Mouse (Mus musculus) cerebellum, postnatal 10 days (tissue): ENCODE measurements at regions not wholly inside any gene's neighbourhood (a gene's known extent, or its start where the extent isn't known, plus 50 kb on each side); places are given as distances from the start of the nearest gene placed in this dataset.

Experiments
- DNase-seq, 2 experiments: peaks; one replicate each; pipeline ENCODE4 v3.0.0; 2021; ENCODE audit warnings: mixed read lengths in 2 of 2

DNA sequence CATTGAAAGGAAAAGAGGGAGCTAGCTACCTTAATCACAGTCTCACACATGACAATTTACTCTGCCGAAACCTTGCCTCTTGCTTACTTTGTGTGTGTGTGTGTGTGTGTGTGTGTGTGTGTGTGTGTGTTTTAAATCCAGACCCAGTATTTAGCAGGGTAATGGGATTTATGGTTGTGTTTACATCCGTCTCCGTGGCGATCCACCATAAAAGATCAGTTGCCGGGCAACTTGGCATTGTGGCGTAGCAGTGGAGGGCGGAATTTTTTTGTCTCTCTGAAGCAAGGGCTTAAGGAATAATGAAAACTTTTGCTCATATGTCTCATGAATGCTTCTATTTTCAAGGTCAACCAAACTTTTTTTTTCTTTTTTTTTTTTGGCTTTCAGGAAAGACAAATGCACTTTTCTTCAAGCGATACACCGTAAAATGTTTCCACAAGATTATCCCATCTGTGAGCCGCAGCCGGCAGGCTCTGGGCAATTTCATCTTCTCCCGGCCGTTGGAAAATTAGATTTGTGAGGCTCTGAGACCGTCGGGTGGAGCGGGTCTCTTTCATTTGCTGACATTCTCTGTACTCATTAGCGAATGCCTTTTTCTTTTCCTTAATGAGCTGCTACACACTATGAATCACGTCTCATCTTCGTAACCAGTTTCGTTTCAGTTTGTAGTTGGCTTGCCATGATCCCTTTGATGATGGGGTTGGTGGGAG lies 53.9 kb upstream of the Ptch1 start:
- peak; percentile 33 to 35 for DNase-seq

DNA sequence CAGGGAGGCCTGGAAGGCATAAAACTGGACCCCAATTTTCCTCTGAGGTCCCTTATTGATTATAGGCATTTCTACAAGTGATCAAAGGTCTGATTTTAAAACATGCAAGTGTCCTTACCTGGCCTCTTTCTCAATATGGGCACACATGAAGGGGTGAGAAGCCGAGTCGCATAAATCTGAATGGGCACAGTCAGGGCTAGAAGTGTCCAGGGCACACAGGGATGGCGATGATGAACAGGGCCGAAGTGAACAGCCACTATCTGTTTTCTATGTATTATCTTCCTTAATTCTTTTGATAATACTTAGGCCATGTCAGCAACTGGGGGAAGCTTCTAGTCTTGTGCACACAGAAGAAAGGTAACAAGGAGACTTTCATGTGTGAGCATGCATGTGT lies 54.5 kb upstream of the Ptch1 start:
- DNase-seq, result peak in 1 of 2 experiments; percentile 5

DNA sequence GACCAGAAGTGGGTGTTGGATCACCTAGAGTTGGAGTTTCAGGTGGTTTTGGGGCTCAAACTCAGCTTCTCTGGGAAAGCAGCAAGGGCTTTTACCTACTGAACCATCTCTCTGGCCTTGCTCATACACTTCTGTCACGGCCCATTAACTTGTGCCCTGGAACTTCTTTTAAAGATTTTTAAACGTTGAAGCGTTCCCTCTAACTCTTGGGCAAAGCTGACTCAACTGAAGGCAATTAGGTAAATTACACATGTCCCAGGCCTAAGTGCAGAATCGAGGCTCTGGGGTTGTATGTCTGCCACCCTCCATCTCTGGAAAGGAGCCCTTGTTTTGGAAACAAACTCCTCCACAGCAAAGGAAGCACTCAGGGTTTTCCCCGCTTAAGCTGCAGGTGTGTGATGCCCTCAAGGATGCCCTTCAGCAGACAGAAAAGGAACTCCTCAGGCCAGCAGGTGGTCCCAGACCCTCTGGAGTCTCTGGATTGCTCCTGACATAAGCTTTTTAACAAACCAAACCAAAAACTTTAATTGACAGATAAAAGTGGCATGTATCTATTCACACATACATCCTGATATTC lies 58.5 kb upstream of the Ptch1 start:
- DNase-seq, result no peak

DNA sequence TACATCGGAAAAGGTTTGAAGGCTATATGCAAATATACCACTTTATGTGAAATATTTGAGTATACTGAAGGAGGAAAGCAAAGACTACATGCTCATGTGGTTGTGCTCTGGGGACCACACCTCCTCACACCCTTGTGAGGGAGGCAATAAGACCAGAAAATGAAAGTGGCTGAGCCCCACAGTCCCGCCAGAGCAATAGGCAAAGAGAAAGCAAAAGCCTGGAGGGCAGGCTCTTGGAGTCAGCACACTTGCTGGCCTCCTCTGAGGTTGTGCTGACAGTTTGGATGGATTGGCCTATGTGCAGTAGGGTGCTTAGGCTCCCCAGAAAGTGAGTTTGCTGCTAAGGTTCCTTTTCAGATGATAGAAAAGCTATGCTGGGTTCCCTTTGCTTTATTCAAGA lies 60.9 kb upstream of the Ptch1 start:
- DNase-seq, result no peak

DNA sequence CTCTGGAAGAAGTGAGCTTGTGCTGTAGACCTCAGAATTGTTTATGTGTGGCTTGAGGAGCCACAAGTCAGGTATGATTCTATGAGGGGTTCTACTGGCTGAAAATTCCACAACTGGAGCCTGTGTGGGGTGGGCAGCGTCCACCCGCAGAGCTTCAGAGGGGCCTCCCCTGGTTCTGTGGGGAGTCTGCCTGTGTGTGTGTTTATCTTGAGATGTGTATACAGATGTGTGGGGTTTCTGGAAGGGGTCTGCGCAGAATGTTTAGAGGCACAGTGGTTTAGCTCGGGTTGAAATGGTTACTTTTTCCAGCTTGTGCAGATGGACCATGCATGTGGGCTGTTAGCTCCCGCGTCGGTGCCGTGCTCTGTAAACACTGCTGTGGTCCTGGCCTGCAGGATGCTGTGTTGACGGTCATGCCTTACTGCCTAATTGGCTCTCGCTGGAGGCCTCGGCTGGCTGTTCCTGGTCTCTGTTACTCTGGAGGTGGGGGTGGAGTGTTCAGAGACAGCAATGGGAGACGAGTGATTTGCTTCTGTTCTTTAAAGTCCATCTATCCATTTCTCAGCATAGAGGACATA lies 68.3 kb upstream of the Ptch1 start:
- peak; percentile 24 to 42 for DNase-seq

DNA sequence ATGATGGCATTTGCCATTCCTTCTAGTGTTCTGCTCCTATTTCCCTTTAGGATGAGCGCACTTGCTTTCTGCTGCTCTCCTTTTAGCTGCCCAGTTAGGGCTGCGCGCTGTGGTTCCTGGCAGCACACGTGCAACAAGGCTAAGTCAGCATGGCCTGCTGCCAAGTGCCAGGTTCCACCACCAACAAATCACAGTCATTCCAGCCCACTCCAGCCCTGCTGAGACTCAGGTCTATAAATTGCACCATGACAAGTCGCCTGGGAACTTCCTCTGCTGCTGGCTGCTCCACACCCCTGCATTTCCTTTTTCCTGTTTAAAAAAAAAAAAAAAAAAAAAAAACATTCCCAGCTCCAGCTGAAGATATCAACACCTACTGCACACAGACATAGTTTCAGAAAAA lies 69.2 kb upstream of the Ptch1 start:
- DNase-seq, result peak; percentile 85 to 91

DNA sequence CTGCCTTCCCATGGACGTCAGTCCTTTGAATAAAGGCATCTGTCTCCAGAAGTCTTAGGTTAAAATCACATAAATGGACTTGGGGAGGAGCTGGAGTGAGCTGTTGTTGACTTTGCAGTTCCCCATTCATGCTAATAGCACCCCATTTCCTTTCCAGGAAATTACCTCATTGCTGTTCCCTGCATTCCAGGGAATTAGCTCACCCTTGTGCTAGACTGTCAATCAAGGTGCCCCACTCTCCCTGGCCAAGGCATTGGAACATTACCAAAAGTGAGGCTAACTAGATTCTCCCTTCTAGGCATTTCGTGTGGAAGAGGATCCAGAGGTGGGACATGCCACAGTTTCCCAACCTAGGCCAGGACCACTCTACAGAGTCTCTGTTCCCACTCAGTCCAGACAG lies 70.0 kb upstream of the Ptch1 start:
- DNase-seq, result peak in 1 of 2 experiments; percentile 9

DNA sequence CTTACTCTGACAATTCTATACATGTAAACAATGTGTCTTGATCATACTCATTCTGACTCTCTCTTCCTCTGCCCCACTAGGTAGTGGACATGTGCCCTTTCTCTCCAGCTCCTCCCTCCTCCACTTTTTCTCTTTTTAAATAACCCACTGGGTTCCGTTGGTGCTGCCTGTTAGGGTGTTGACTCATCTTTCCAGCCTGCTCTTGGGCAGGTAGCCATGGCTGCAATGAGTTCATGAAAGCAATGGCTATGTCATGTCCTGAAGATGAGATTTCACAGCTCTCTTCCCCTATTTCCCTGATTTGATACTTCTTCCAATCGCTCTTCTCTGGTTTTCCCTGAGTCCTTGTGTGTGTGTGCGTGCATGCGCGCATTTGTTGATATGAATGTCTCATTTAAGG lies 70.9 kb upstream of the Ptch1 start:
- DNase-seq, result no peak

DNA sequence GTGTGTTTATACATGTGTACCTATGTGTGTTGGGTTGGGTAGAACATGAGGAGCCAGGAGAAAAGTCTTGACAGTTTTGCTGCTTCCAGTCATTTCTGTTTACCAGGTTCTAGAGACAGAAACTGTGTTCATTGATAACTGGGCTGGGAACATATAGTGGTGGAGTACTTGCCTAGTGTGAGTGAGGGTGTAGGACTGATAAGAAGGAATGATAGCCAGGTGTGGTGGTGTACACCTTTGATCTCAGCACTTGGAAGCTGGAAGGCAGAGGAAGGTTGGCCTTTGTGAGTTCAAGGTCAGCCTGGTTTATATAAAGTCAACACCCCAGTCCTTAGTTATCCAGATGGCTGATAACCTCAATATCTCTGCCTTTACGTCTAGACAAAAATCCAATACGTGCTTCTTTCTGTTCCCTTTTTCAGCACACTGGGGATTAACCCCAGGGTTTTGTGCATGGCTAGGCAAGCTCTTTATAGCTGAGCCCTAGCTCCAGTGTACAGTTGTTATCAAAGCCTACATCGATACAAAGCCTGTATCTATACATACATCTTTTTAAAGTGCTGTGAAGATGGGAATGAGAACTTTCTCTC lies 75.8 kb upstream of the Ptch1 start:
- DNase-seq, result no peak

DNA sequence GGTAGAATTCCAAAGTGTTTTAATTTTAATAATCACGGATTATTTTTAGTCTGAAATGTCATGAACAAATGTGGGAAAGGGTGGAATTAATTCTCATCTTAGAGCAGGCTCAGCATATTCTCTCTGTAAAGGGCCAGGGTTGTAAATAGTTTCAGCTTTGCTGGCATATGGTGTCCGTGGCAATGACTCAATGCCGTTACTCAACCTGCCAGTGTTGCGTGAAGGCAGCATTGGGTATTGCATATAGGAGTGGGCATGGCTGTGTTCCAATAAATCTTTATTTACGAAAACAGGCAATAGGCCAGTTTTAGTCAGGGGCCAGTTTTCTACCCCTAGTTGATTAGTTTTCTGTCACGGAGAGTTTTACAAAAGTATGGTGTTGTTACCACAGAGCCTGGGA lies 81.1 kb upstream of the Ptch1 start:
- DNase-seq, result peak; percentile 20 to 26

DNA sequence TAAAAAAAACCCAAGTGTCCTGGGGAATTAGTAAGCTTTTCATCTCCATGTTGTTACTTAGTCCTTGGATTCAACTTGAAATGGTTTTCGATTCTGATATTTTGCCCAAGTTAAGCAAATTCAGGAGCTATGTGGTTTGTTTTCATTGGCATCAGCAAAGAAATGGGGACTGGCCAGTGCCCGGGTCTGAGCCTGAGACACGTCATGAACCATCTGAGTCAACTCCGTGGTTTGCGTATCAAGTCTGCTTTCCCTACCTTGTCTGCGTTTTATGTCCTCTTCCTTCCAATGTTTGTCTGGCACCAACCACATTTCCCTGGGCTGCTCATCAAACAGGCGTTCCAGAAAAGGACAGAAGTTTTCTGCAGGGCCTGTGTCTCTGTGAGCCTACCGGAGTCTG lies 83.7 kb upstream of the Ptch1 start:
- no peak for DNase-seq

DNA sequence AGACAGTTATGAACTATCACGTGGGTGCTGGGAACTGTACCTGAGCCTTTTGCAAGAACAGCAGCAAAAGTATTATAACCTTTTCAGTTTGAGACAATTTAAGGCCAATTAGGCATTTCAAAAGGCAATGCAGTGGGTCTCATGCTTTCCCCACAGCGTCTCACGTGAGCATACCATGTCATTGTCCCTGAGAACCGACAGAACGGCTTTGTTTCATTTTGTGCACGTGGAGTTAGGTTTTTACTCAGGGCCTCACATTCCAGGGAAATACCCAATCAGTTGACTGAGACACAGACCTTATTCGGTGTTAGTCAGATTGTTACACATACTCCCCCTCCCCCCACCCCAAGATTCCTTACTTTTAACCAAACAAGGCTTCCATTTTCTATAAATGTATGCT lies 86.0 kb upstream of the Ptch1 start:
- no peak for DNase-seq

DNA sequence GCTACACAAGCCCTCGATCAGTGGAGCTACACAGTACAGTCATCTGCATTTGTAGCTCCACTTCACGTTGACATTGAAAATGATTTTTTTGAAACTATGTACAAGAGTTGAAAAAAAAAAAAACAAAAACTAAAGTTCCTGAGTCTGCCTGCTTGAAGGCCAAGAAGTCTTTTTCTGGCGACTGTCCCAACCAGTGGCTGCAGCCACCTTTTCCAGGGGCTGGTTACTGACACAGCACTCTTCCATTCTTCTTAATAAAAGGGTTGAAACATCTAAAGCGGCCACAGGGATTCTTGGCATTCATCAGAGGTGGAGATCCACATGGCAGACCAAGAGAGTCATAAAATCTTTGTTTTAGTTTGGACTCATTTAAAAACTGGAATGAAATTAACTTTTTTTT lies 87.0 kb upstream of the Ptch1 start:
- peak; percentile 9 to 13 for DNase-seq

DNA sequence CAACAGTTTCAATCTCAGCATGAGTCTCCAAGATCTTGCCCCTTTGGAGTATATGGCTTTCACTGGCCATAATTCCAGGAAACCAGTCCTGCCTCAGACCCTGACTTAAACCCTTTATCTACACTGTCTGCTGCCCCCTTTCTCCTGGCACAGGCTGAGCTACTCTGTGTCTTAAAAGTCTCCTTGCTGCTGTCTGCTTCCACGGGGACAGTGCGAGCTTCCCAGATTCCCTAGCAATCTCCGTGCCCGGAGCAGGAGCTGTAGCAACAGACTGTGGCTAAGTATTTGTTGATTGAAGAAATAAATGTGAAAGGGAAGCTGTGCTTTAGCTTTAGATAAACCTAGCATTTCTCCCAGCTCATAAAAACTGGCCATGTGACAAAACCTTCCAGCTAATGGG lies 95.2 kb upstream of the Ptch1 start:
- DNase-seq, result peak; percentile 5 to 13

DNA sequence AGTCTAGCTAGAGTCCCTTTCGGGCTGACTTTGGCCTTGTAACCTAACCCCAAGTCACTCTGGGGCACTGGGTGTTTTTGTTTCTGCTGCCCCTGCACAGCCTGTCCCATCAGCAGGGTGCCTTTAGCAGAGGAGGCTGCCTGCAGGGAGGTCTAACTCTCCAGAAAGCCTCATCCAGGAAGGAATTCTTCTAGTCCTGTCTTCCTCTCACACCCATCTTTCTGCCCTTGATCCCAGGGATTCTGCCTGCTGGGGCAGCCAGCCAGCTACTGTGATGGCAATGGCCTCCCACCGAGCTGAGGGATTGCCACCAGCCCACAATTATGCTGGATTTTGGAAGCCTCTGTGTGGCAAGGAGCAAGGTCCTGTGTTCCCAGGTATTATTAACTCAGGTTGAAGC lies 95.6 kb upstream of the Ptch1 start:
- peak; percentile 11 to 28 for DNase-seq

DNA sequence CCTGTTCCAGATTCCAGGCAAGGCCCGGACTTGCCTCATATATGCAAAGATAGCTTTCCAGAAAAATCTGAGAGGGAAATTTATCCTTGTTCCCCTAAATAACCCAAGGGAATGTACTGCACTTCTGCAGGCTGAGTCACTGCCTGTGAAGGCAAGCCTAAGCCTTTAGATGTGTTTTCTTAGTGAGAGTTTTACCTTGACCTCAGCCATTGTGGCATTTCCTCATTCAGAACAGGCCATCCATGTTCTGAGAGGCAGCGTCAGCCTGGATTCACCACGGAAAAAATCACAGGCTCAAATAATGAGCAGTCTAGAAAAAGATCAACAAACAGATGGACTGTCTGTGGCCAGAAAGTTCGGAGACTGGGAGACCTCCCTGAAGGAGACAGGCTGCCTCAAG lies 99.0 kb upstream of the Ptch1 start:
- no peak for DNase-seq

DNA sequence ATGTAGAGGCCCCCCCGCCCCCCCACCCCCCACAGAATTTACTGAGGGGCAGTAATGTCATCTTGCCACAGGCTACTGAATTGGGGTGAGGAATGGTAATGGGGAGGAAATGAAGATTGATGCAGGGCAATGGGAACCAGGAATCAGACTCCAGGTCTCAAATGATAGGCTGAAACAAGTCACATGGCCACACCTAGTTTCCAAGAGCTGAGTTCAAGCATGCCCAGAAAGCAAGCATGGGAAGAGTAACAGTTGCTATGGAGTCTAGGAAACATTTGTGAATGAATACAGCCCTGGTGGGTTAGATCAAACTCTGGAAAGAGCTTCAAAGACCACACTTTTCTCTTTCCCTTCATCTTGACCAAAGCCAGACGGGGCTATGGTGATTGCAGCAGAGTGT lies 104.3 kb upstream of the Ptch1 start:
- DNase-seq, result no peak

DNA sequence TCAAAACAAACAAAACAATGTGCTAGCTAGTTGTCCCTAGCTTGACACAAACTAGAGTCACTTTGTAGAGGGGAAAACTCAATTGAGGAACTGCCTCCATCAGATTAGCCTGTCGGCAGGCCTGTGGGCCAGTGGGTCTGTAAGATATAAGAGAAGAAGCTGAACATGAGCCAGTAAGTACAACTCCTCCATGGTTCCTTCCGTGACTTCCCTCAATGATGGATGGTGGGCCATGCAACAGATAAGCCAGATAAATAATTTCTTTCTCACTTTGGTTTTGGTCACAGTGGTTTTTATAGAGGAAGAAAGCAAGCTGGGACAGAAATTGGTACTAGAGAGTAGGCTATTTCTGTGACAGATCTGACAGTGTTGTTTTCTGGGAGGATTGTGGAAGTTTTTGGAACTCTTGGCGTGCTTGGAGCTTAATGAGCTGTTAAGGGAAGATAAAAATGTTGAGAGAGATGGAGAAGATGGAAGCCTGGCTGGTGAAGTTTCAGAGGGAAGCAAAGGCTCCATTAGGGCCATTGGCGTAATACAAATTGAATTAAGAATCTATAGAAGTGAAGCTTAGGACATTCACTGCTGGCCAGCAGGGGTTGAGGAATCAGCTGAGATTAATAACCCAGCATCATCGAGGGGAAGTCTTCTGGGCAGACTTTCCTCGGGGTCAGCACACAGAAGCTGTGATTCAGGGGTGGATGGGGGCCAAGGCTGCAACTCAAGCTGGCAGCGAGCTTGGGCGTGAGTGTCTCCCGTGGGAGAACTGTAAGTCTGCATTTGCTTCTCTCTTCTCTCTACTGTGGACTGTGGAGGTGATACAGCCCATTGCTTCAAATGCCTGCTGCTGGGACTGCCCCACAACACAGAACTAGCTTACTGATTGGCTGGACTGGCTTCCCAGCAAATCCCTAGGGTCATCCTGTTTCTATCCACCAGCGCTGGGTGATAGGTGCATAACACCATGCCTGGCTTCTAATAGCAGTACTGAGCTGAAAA lies 105.2 kb upstream of the Ptch1 start:
- peak; percentile 39 to 53 for DNase-seq

DNA sequence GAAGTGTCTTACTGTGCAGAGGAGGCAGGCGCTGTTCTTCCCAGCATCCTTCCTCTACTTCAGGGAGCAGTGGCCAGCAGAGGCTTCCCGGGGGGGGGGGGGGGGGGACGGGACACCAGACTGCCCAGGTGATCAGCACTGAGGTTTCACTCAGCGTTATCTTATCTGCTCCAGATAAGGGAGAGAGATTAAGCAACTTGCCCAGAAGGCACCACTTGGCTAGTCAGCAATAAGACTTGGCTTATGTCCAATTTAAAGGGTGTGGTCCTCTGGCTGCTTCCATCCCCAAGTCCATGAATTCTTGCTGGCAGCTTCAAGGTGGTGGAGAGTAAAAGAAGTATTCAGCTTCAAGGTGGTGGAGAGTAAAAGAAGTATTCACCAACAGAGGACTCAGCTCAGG lies 108.9 kb upstream of the Ptch1 start:
- DNase-seq, result no peak

DNA sequence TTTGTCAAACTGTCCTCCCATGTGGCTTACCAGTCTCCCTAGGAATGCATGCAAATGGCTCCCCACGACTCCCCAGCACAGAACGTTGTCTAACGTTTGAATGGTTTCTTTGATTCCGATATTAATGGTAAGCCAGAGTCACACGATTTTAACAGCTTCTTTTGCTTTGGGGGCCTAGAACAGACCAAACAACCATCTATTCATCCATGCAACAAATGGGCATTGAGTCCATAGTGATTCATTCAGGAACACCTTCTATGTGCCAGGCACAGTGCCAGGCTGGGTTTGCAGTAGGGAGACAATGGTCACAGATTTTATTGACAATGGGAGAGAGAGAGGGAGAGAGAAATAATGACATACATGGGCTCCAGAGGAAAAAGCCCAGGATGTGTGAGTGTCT lies 118.6 kb upstream of the Ptch1 start:
- peak; percentile 9 to 35 for DNase-seq

DNA sequence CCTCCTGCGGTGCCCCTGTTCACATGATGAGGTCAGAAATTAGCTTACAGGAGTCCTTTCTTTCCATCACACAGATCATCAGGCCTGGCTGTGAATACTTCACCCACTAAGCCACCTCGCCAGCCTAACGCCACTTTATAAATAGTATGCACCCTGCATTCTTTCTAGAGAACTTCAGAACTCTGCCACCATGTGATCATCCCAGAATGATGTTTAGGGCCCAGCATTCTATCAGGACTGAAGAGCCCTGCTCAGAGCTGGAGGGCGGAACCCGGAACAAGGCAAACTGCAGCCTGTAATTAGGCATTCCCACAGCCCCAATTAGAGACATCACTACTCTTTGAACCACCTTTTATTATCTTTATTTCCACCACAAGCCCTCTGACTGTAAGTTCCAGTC lies 120.2 kb upstream of the Ptch1 start:
- no peak for DNase-seq

DNA sequence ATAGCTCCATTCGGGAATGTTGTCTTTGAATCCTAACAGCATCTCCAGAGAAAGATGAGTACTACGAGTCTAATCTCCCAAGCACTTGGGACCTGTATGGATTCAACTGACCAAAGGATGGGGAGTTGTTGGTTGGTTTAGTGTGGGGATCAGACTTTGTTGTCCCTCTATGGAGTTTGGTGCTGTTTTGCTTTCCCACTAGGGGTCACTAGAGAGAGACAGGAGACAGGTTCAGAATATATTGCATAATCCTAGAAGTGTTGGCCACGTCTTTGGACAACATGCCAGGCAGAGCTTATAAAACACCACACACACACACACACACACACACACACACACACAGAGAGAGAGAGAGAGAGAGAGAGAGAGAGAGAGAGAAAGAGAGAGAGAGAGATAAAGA lies 118.6 kb upstream of the Ercc6l2 start:
- DNase-seq, result peak; percentile 58 to 74

DNA sequence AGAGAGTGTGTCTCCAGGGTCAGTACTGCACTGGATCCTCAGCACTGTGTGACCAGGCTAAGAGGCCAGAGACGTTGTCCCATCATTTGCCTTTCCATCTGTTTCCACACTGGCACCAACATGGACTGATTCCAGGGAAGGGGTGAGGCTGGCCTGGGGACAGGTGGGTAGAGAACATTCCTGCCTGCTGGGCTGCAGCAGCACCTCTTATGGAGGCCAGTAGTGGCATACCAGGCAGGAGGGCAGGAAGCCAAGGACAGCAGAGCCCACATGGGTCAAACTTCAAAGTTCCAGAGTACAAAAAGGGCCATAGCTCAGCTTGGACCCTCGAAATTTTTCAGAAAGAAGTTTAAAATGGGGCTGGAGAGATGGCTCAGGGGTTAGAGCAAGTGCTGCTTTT lies 115.4 kb upstream of the Ercc6l2 start:
- no peak for DNase-seq
